Mouse (Mus musculus) ES-E14 (cell line): ENCODE results near the gene Lmf1.

Experiments
- CHD2 ChIP-seq: IDR thresholded peaks from 2 replicates; pipeline ENCODE4 v1.6.1; 2014; ENCODE audit warnings: mild to moderate bottlenecking, low read depth, low read length, inconsistent platforms
- HCFC1 ChIP-seq: IDR thresholded peaks from 2 replicates; pipeline ENCODE4 v1.6.1; 2012; ENCODE audit warnings: low read length, inconsistent platforms, borderline replicate concordance; ENCODE audit not compliant: insufficient read depth
- MAFK ChIP-seq: IDR thresholded peaks from 2 replicates; pipeline ENCODE4 v1.6.1; 2014; ENCODE audit warnings: mild to moderate bottlenecking, low read depth, low read length, inconsistent platforms; ENCODE audit not compliant: insufficient read depth
- ZC3H11A ChIP-seq: IDR thresholded peaks from 2 replicates; pipeline ENCODE4 v1.6.1; 2012; ENCODE audit warnings: low read depth, mild to moderate bottlenecking, inconsistent platforms, low read length, borderline replicate concordance
- ZNF384 ChIP-seq: IDR thresholded peaks from 2 replicates; pipeline ENCODE4 v1.6.1; 2012; ENCODE audit warnings: low read depth, low read length, inconsistent platforms

DNA sequence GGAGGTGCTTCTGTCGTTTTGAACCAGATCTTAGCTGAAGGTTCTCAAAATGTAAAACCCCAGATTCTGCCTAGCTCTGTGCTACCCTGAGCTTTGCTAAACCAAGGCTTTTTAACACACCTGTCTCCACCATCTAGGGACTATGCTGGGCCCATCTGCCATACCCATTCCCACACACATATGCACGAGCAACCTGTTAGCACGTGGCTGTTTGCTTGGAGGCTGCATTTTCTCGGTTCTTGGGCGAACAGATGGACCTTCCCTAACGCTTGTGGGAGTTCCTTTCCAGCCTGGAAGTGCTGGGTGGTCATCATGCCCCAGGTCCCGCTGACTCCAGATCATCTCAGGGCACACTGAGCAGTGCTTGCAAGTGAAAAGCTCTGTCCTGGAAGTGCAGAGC, 46.4 kb downstream of the Lmf1 start:
- TF ChIP-seq CHD2 (no peak), ZC3H11A (no peak), MAFK (no peak), HCFC1 (no peak), ZNF384 (no peak)
